Mouse (Mus musculus) brain, adult 2 months (tissue): ENCODE measurements around the gene Tmem213.
A peak's percentile ranks its signal among the peaks of the same experiment; 100 is the strongest.

Experiments used
- DNase-seq: peaks from one replicate; pipeline ENCODE4 v3.0.0; 2011; ENCODE audit warnings: low read depth, low spot score

Gene Tmem213

DNA sequence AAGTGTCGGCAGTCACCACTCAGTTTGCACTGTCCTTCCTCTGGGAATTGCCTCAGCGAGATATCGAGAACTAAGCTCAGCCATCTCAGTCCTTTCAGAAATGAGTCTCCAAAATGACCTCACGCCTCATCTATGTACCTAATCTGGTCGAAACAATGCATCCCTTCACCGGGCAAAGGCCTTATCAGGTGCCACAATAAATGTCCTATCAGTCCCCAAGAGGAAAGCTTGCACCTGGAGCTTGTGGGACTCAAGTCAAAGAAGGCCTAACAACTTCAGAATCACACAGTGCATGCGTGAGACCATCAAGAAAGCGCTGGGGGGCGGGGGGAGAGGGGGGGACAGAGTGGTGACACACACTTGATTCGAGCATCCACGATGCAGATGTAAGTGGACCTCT lies 43.2 kb downstream of the Tmem213 start:
- DNase-seq: no peak

DNA sequence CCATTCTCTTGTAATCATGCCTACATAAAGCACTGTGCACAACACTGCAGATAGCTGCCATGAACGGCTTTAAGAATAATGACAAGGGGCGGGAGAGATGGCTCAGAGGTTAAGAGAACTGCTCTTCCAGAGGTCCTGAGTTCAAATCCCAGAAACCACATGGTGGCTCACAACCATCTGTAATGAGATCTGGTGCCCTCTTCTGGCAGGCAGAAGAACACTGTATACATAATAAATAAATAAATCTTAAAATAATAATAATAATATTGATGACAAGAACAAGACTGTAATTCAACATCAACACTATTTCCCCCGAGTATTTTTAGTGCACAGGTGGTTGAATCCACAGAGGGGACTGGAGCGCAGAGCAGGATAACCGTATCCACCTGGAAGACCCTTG lies 47.1 kb downstream of the Tmem213 start:
- DNase-seq: no peak

DNA sequence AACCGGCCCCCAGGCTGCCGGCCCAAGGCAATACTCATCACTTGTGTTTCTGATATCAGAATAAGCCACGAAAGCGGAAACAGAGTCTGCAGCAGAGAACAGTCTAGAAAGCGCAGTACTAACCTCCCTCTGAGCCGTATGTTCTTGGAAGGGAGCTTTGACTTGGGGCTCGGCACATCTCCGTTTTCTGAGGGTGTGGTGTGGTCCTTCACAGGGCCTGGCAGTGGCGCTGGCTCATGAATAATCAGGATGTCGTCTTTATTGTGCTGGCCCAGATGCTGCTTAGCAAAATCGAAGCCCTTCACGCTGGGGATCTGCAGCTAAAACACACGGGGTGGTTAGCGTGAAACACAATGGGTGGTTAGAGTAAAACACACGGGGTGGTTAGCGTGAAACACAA lies 48.9 kb downstream of the Tmem213 start:
- no peak for DNase-seq

DNA sequence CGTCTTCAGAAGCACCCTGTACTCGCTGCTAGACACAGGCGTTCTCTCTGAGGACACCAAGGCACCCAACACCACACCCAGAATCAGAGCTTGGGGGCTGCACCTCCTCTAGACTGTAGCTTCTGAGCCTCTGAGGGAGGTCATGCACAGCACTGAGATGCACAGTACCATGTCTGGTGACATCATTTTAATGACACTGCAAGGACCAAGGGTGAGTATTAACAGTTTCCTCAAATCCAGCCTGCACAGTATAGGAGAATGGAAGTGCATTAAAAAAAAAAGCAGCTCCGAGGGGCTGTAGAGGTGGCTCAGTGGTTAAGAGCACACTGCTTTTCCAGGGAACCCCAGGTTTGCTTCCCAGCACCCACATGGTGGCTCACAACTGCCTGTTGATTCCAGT lies 50.5 kb downstream of the Tmem213 start:
- DNase-seq: no peak

DNA sequence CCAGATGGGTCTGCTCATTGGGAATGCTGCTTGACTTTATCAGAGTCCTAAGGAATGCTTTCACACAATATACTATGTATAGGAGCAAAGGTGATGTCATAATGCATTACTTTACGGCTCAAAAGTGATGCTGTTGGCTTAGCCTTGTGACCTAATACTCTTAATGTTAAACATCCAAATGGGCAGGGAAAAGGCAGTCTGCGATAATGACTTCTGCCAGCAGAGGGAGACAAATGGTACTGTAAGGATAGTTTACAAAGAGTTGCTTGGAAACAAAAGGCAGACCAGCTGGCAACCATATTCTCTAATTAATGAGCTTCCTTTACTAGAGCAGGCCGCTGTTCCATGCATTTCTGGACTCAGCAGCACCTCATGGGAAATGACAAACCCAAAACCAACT lies 51.0 kb downstream of the Tmem213 start:
- DNase-seq: peak; percentile 95

DNA sequence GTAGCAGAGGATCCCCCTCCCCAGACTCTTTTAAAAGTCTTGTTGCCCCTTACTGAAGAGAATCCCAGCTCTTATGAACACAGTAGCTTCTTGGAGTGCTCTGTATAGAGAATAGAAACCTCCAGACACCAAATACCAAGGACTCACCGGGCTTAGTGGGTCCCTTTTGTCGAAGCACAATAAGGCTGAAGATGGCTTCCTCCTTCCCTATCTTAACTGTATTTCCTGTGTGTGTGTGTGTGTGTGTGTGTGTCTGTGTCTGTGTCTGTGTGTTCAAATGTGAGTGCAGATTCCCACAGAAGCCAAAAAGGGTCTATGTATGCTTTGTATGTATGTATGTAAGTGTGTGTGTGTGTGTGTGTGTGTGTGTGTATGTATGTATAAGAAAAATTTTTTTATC lies 51.5 kb downstream of the Tmem213 start:
- DNase-seq: no peak

DNA sequence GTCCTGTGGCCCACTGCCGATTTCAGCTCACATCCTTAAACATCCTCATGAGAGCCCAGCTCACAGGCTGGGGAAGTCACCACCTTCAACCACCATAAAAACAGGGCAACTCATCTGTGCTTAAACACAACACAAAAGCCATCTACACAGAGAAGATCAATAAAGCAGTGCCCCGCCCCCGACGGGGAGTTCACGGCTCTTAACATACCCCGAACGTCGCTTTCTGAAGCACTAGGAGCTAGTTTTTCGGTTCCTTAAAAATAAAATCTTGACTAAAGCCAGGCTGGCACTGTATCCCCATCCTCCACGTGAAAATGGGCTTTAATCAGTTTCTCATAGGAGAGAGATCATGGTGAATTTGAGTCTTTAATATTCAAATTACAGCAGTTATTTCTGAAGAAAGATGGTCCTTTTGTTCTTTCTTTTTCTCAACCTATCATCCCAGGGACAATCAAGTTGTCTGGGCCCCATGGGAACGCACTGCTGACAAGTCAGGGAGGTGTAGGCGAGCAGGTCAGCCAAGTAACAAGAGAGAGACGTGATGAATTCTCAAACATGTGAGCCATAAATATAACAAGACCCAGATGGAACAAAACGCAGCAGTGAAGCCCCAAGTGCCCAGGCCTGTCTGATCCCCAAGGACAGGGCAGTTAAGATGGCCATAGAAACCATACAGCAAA lies 53.9 kb downstream of the Tmem213 start:
- no peak for DNase-seq

DNA sequence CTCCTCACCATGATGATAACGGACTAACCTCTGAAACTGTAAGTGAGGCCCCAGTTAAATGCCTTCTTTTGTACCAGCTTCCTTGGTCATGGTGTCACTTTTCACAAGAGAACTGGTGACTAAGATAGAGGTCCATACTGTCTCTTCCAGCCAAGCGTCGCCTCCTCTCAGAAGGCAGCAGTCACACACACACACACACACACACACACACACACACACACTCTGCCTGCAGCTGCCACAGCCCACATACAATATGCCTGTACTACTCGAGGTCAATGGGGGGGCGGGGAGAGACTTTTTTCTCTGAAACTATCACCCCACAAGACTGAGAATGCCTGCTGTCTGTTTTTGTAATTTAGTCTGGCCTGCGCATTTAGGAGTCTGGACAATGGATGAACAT lies 55.6 kb downstream of the Tmem213 start:
- peak; percentile 58 for DNase-seq

DNA sequence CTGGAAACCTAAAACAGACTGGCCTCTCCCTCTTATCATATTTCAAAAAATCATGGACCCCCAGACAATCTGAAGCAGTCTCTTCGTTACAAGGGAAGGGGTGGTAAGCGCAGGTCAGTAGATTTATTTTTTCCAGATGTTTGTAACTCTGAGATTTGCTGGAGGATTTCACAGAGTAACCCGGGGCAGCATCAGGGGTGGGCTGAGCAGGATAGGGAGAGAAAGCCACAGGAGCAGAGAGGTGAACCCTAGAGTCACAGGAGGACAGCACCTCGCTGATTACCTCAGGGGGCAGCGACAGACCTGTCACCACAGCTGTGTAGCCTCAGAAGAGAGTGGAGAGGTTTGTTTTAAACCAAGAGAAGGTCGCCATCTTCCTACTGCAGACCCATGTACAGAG lies 56.3 kb downstream of the Tmem213 start:
- no peak for DNase-seq
